Mouse (Mus musculus) CD4-positive naive resting alpha-beta T cell, adult 57 days (primary cell): ENCODE data around the gene Gm5725. TPM values are rescaled to one million over a fixed set of nuclear protein-coding genes. Genes with fewer than 3 reads are reported as not detected.

Experiments
- total RNA-seq: library from RNA; stranded (reverse); gene quantifications from one replicate; pipeline ENCODE4 v1.2.4, GENCODE M21; 2023

Gm5725 gene
- not detected for total RNA-seq

DNA sequence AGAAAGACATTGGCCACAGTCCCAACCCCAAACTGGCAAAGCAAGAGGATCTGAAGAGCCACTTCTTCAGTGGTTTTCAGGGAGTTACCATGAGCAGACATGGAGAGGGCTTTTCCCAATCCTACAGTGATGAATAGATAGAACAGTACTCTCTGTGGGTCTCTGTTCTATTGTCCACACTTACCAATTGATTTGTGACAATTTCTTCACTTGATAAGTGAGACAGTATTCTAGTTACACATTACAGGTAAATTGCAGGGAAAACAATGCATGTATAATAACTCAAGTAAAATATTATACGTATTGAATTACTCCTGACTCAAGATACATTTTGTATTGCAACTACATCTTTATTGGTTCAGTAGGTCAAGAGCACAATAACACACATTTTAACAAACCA, at the start of gene Gm5725:
Gm5725 (minus strand) TSS at position 101 of the 400 bp plus-strand sequence.

GRCm38 (mm10) chr7:21832051-21832450, 12.0 kb downstream of the Gm5725 start, which contains the start of gene Vmn1r135:
Vmn1r135 (plus strand) TSS chr7:21832351.

GRCm38 (mm10) chr7:21796628-21797027, 47.4 kb downstream of the Gm5725 start, which contains the start of gene Gm4177:
Gm4177 (minus strand) TSS chr7:21796728.

Other genes with a start within 250 kb of the Gm5725 start
- not detected for gene Vmn1r132, start 230.2 kb downstream of the Gm5725 start, total RNA-seq
- not detected for gene Gm4175, start 82.8 kb downstream of the Gm5725 start, total RNA-seq
- not detected for gene Gm4177, start 47.5 kb downstream of the Gm5725 start, total RNA-seq
- gene Vmn1r135, start 11.9 kb downstream of the Gm5725 start, total RNA-seq: not detected
- not detected for gene Gm5891, start 77.0 kb upstream of the Gm5725 start, total RNA-seq
- gene Vmn1r137, start 150.3 kb upstream of the Gm5725 start, total RNA-seq: not detected
- gene Vmn1r138, start 184.6 kb upstream of the Gm5725 start, total RNA-seq: not detected
- not detected for gene Gm6176, start 212.0 kb upstream of the Gm5725 start, total RNA-seq
- gene Vmn1r139, start 224.8 kb upstream of the Gm5725 start, total RNA-seq: not detected